Mouse (Mus musculus) embryo, embryonic 11.5 days (tissue): ENCODE results near the gene Slc25a51.
"Not testable (repeated sequence)": the region's sequence is repeated elsewhere in the genome, so short reads cannot be mapped to it uniquely, and the experiment has no call there.

Experiments used
- DNase-seq: peaks from one replicate; pipeline ENCODE4 v3.0.0-alpha.2; 2012; ENCODE audit warnings: low read depth, low spot score

Slc25a51 gene

GRCm38 (mm10) chr4:45399421-45400210 is 8.9 kb downstream of the Slc25a51 start:
- DNase-seq: no peak

GRCm38 (mm10) chr4:45398315-45398714 is 10.3 kb downstream of the Slc25a51 start:
- not testable (repeated sequence) for DNase-seq

GRCm38 (mm10) chr4:45396211-45396610 is 12.4 kb downstream of the Slc25a51 start:
- not testable (repeated sequence) for DNase-seq

- no peak for DNase-seq
These were observed 14.9 kb downstream of the Slc25a51 start for GRCm38 (mm10) chr4:45393658-45394057.

GRCm38 (mm10) chr4:45392994-45393393 is 15.6 kb downstream of the Slc25a51 start:
- DNase-seq: no peak

GRCm38 (mm10) chr4:45392572-45392971 is 16.0 kb downstream of the Slc25a51 start:
- no peak for DNase-seq

- no peak for DNase-seq
These were observed 16.5 kb downstream of the Slc25a51 start for GRCm38 (mm10) chr4:45392099-45392498.

- not testable (repeated sequence) for DNase-seq
These were observed 21.3 kb downstream of the Slc25a51 start for GRCm38 (mm10) chr4:45387296-45387695.

GRCm38 (mm10) chr4:45382133-45382532 is 26.4 kb downstream of the Slc25a51 start:
- not testable (repeated sequence) for DNase-seq

GRCm38 (mm10) chr4:45380903-45381580 is 27.5 kb downstream of the Slc25a51 start:
- not testable (repeated sequence) for DNase-seq

GRCm38 (mm10) chr4:45376573-45376972 is 32.0 kb downstream of the Slc25a51 start:
- no peak for DNase-seq

GRCm38 (mm10) chr4:45374879-45375278 is 33.7 kb downstream of the Slc25a51 start:
- no peak for DNase-seq

- no peak for DNase-seq
These were observed 37.3 kb downstream of the Slc25a51 start for GRCm38 (mm10) chr4:45371261-45371660.

GRCm38 (mm10) chr4:45356653-45357052 is 51.9 kb downstream of the Slc25a51 start:
- no peak for DNase-seq
